Mouse (Mus musculus) liver, embryonic 18 days (tissue): ENCODE data around the gene Siva1. TPM values are rescaled to one million over a fixed set of nuclear protein-coding genes. Genes with fewer than 3 reads are reported as not detected.

Experiments
- polyA plus RNA-seq: library from polyadenylated mRNA; depleted of rRNA; stranded (reverse); fragments of >200 nt; gene quantifications from 2 replicates; pipeline ENCODE4 v1.2.3, GENCODE M21; 2012; rRNA removed

The Siva1 gene
- polyA plus RNA-seq = 35.0 and 36.2 TPM in 2 replicates

GRCm38 (mm10) chr12:112644180-112644854, at the start of gene Siva1:
TSS of gene Siva1 (plus strand) at chr12:112644679.

GRCm38 (mm10) chr12:112619686-112620353, 24.7 kb upstream of the Siva1 start, which contains the start of gene Adssl1:
TSS of gene Adssl1 (plus strand) at chr12:112620045.

GRCm38 (mm10) chr12:112674132-112675011, 29.9 kb downstream of the Siva1 start, which contains the start of gene Akt1:
TSS of gene Akt1 (minus strand) at chr12:112674884.

GRCm38 (mm10) chr12:112678555-112679026, 34.1 kb downstream of the Siva1 start, which contains the start of gene Zbtb42:
TSS of gene Zbtb42 (plus strand) at chr12:112678828.

Other genes with a start within 250 kb of the Siva1 start
- gene A530016L24Rik, start 155.2 kb upstream of the Siva1 start, polyA plus RNA-seq = 0.03 and 0.10 TPM in 2 replicates
- 0.01 TPM in 2 replicates for gene Tmem179, start 127.9 kb upstream of the Siva1 start, polyA plus RNA-seq
- gene Inf2, start 55.9 kb upstream of the Siva1 start, polyA plus RNA-seq = 5.8 and 9.2 TPM in 2 replicates
- gene Adssl1, start 24.6 kb upstream of the Siva1 start, polyA plus RNA-seq = 13.0 and 13.3 TPM in 2 replicates
- 37.9 and 41.1 TPM in 2 replicates for gene Akt1, start 30.2 kb downstream of the Siva1 start, polyA plus RNA-seq
- gene Zbtb42, start 34.1 kb downstream of the Siva1 start, polyA plus RNA-seq = 1.9 and 2.2 TPM in 2 replicates
- 6.4 and 7.4 TPM in 2 replicates for gene Cep170b, start 75.8 kb downstream of the Siva1 start, polyA plus RNA-seq
- 18.8 and 22.1 TPM in 2 replicates for gene Pld4, start 116.0 kb downstream of the Siva1 start, polyA plus RNA-seq
- 0.22 and 0.31 TPM in 2 replicates for gene Ahnak2, start 158.0 kb downstream of the Siva1 start, polyA plus RNA-seq
- 0.24 and 0.30 TPM in 2 replicates for gene Clba1, start 164.3 kb downstream of the Siva1 start, polyA plus RNA-seq
- 23.2 and 24.6 TPM in 2 replicates for gene Cdca4, start 184.7 kb downstream of the Siva1 start, polyA plus RNA-seq
- 0.79 and 0.83 TPM in 2 replicates for gene Gpr132, start 223.5 kb downstream of the Siva1 start, polyA plus RNA-seq